Mouse (Mus musculus) brain, embryonic 14.5 days (tissue): ENCODE measurements at regions not wholly inside any gene's neighbourhood (a gene's known extent, or its start where the extent isn't known, plus 50 kb on each side); places are given as distances from the start of the nearest gene placed in this dataset.

Source experiments
- CTCF ChIP-seq: fragments of 200-500 bp; IDR thresholded peaks from 2 replicates; pipeline ENCODE4 v1.5.1; 2012; ENCODE audit warnings: inconsistent platforms, mild to moderate bottlenecking, moderate library complexity, borderline replicate concordance; ENCODE audit not compliant: insufficient read depth, insufficient read length; ENCODE audit errors: extremely low read depth
- POLR2A ChIP-seq: fragments of 200-500 bp; IDR thresholded peaks from 2 replicates; pipeline ENCODE4 v1.6.1; 2012; ENCODE audit warnings: mild to moderate bottlenecking, inconsistent platforms, borderline replicate concordance; ENCODE audit not compliant: poor library complexity, insufficient read depth, insufficient read length, severe bottlenecking; ENCODE audit errors: extremely low read depth

DNA sequence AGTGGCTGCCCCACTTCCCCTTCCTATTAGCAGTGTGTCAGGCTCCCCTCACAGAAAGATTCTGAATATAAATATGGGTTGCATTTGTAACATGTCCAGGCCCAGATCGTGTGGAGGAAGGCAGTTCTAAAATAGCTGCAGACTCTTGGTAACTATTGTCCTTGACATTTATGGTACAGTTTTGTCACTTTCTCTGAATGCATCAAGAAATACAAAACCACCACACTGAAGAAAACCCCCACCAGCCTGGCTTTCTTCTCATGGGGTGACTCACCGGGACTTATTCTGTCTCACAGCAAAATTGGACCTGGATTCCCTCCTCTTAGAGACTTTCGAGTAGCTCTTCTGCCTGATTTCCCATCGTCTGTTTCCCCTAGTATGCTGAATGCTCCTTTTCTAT, 148.9 kb downstream of the Sec16b start:
- TF ChIP-seq CTCF (no peak), POLR2A (no peak)
